Mouse (Mus musculus) midbrain, embryonic 16.5 days (tissue): ENCODE data around the gene Purb. TPM values are rescaled to one million over a fixed set of nuclear protein-coding genes. Genes with fewer than 3 reads are reported as not detected.
A peak's percentile ranks its signal among the peaks of the same experiment; 100 is the strongest.
"Not testable (repeated sequence)": the region's sequence is repeated elsewhere in the genome, so short reads cannot be mapped to it uniquely, and the experiment has no call there.

Source experiments
- ATAC-seq: fragments of 200-750 bp; cut with Nextera tagmentation; 2 replicates; pipeline ENCODE4 v1.8.0; 2017; ENCODE audit warnings: moderate TSS enrichment
- H3K27ac ChIP-seq: fragments of 300-500 bp; sonication (generic); 2 replicates; pipeline ENCODE4 v1.5.1; 2014; ENCODE audit warnings: mild to moderate bottlenecking, low read length, mixed read lengths
- H3K27me3 ChIP-seq: fragments of 300-500 bp; sonication (generic); 2 replicates; pipeline ENCODE4 v1.6.1; 2014; ENCODE audit warnings: low read depth, low read length, mixed read lengths; ENCODE audit not compliant: control insufficient read depth, insufficient read depth
- H3K36me3 ChIP-seq: fragments of 300-500 bp; sonication (generic); 2 replicates; pipeline ENCODE4 v1.6.1; 2014; ENCODE audit warnings: mild to moderate bottlenecking, low read length, moderate library complexity, mixed read lengths; ENCODE audit not compliant: control insufficient read depth, insufficient read depth
- H3K4me1 ChIP-seq: fragments of 300-500 bp; sonication (generic); 2 replicates; pipeline ENCODE4 v1.6.1; 2014; ENCODE audit warnings: mild to moderate bottlenecking, low read length, mixed read lengths; ENCODE audit not compliant: control insufficient read depth, insufficient read depth
- H3K4me2 ChIP-seq: fragments of 300-500 bp; sonication (generic); 2 replicates; pipeline ENCODE4 v1.6.1; 2014; ENCODE audit warnings: mild to moderate bottlenecking, low read length, mixed read lengths
- H3K4me3 ChIP-seq: fragments of 300-500 bp; sonication (generic); 2 replicates; pipeline ENCODE4 v1.5.1; 2014; ENCODE audit warnings: low read depth, mild to moderate bottlenecking, low read length, moderate library complexity, mixed read lengths
- H3K9ac ChIP-seq: fragments of 300-500 bp; sonication (generic); 2 replicates; pipeline ENCODE4 v1.6.1; 2014; ENCODE audit warnings: low read depth, low read length, mixed read lengths
- H3K9me3 ChIP-seq: fragments of 300-500 bp; sonication (generic); replicated peaks from 2 replicates; pipeline ENCODE4 v1.6.1; 2014; ENCODE audit warnings: mild to moderate bottlenecking, low read length, mixed read lengths; ENCODE audit not compliant: control insufficient read depth, poor library complexity, severe bottlenecking
- WGBS: fragments of 180-500 bp; shearing (Covaris S2); extraction: QIAGEN DNeasy Blood & Tissue Kit; methylation state at CpG from one replicate; pipeline ENCODE4 v1.1.7; 2014; 5-methylcytosine and 5-hydroxymethylcytosine counted together
- polyA plus RNA-seq: library from polyadenylated mRNA; unstranded; fragments of >200 nt; fragmentation: Nextera tagmentation; extraction: Ambion mirVana; gene quantifications from 2 replicates; pipeline ENCODE4 v1.2.1, GENCODE M21; 2015

Gene Purb
- polyA plus RNA-seq, 1 experiment from 2014 or later: 11.2 TPM

- Histone ChIP-seq H3K4me3 (peak overlapping the region; percentile 88), H3K27me3 (no peaks in the 10 kb centered on the region), H3K9me3 (no peaks in the 10 kb centered on the region), H3K4me1 (peaks cover 12% of the 10 kb centered on the region), H3K27ac (no peak overlapping the region; the same call in 1 of the 2 replicates), H3K9ac (peak overlapping the region; percentile 86), H3K36me3 (peaks cover under 1% of the 10 kb centered on the region; the same call in 1 of the 2 replicates), H3K4me2 (peak overlapping the region; percentile 81)
- ATAC-seq: no peak
- 53% methylated on average over 4 of the region's 4 CpGs for WGBS
Measured at GRCm38 (mm10) chr11:6443102-6443501, 32.6 kb downstream of the Purb start.

DNA sequence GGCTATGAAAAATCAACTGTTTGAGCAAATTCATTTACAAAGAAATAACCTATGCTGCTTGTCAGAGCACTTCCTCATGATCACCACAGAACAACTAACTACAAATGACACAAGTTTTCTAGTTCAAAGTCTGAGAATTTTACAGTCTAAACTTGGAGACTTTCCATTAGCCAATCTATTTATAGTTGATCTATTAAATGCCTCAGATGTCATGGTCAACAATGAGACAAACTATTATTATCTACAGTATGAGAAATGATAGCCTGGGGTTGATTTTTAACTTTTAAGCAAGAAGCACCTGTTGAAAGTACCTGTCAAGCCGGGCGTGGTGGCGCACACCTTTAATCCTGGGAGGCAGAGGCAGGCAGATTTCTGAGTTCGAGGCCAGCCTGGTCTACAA is 33.2 kb downstream of the Purb start:
- H3K27ac ChIP-seq: no peak overlapping the region
- no peaks in the 10 kb centered on the region for H3K9me3 ChIP-seq
- H3K4me2 ChIP-seq: no peak overlapping the region
- peaks cover 5% of the 10 kb centered on the region; the same call in 1 of the 2 replicates for H3K36me3 ChIP-seq
- WGBS: 91% methylated on average over 4 of the region's 4 CpGs
- H3K4me1 ChIP-seq: peaks cover 12% of the 10 kb centered on the region
- no peaks in the 10 kb centered on the region for H3K27me3 ChIP-seq
- H3K4me3 ChIP-seq: no peak overlapping the region
- ATAC-seq: no peak
- H3K9ac ChIP-seq: no peak overlapping the region

GRCm38 (mm10) chr11:6440171-6440570 is 35.5 kb downstream of the Purb start:
- no peak overlapping the region for H3K27ac ChIP-seq
- no peak for ATAC-seq

GRCm38 (mm10) chr11:6437667-6438066 is 38.0 kb downstream of the Purb start:
- Histone ChIP-seq H3K27ac (no peak overlapping the region), H3K27me3 (no peaks in the 10 kb centered on the region), H3K4me2 (no peak overlapping the region), H3K4me1 (no peaks in the 10 kb centered on the region), H3K9me3 (no peaks in the 10 kb centered on the region), H3K9ac (no peak overlapping the region), H3K36me3 (peaks cover 19% of the 10 kb centered on the region), H3K4me3 (no peak overlapping the region)
- 94% methylated on average over 2 of the region's 2 CpGs for WGBS
- ATAC-seq: no peak

More at GRCm38 (mm10) chr11:6440171-6440570, 35.5 kb downstream of the Purb start:
- H3K36me3 ChIP-seq: peaks cover 12% of the 10 kb centered on the region
- no peak overlapping the region for H3K9ac ChIP-seq
- WGBS: 94% methylated on average over 4 of the region's 4 CpGs
- no peaks in the 10 kb centered on the region for H3K27me3 ChIP-seq
- no peak overlapping the region for H3K4me3 ChIP-seq
- no peaks in the 10 kb centered on the region for H3K9me3 ChIP-seq
- peaks cover 12% of the 10 kb centered on the region for H3K4me1 ChIP-seq
- H3K4me2 ChIP-seq: no peak overlapping the region

DNA sequence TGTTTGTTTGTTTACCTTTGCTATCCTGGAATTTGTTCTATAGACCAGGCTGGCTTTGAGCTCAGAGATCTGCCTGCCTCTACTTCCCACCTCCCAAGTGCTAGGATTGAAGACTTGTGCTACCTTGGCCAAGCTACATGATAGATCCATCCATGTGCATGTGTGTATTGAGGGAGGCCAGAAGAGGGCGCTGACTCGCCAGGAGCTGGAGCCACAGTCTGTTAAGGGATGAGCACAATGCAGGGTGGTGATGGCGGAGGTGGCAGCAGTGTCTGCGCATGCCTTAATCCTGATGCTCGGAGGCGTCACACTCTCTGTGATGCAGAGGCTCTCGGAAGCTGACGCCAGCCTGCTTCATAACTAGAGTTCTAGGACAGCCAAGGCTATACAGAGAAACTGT is 39.3 kb downstream of the Purb start:
- Histone ChIP-seq H3K9ac (no peak overlapping the region), H3K4me3 (no peak overlapping the region), H3K27me3 (no peaks in the 10 kb centered on the region), H3K9me3 (no peaks in the 10 kb centered on the region), H3K4me1 (no peaks in the 10 kb centered on the region), H3K27ac (no peak overlapping the region), H3K4me2 (no peak overlapping the region), H3K36me3 (peaks cover 24% of the 10 kb centered on the region)
- ATAC-seq: no peak
- 64% methylated on average over 8 of the region's 8 CpGs for WGBS

DNA sequence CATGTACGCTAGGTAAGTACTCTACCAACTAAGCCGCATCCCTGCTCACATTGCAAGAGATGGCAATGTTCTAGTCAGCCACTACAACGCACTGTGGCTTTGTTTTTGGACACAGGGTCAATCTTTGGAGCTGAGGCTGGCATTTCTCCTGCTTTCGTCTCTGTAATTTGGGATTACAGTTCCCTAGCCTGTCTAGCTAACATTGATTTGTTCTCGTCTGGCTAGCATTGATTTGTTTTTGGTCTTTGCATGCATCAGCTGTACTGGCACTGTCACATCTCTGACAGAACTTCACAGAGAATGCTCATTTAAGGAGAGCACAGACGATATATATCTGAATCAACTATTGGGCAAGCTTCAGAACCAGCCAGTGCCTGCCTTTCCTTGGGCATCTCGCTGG is 45.5 kb downstream of the Purb start:
- no peaks in the 10 kb centered on the region for H3K27me3 ChIP-seq
- WGBS: 92% methylated on average over 7 of the region's 7 CpGs
- no peak overlapping the region for H3K9ac ChIP-seq
- H3K9me3 ChIP-seq: no peaks in the 10 kb centered on the region
- H3K4me1 ChIP-seq: no peaks in the 10 kb centered on the region
- ATAC-seq: no peak
- no peak overlapping the region for H3K27ac ChIP-seq
- peaks cover 34% of the 10 kb centered on the region for H3K36me3 ChIP-seq
- H3K4me2 ChIP-seq: no peak overlapping the region
- no peak overlapping the region for H3K4me3 ChIP-seq

DNA sequence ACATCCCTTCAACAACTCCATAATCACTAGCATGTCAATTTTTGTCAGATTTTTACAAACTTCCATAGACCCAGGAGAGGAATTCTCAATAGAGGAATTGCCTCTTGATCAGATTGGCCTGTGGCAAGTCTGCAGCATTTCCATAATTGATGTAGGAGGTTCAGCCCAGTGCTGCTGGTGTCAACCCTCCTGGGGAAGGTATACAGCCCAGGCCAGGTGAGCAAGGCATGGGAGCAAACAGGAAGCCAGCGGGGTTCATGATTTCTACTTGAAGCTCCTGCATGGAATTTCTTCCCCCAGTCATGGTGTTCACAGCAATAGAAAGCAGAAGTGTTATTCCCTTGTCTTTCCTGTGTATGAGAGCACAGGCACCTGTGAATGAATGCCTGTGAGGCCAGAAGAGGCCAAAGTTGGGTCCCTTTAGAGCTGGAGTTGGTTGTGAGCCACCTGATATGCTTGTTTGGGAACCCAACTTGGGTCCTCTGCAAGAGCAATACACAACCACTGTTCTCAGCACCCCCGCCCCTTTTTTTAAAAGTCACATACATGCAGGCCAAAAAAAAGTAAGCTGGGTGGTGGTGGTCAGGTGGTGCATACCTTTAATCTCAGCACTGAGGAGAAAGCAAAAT is 54.9 kb downstream of the Purb start:
- no peak overlapping the region for H3K4me3 ChIP-seq
- no peak for ATAC-seq
- H3K9ac ChIP-seq: no peak overlapping the region
- H3K27me3 ChIP-seq: no peaks in the 10 kb centered on the region
- 80% methylated on average over 2 of the region's 2 CpGs for WGBS
- no peak overlapping the region for H3K4me2 ChIP-seq
- peaks cover 20% of the 10 kb centered on the region for H3K4me1 ChIP-seq
- no peak overlapping the region for H3K27ac ChIP-seq
- H3K36me3 ChIP-seq: peaks cover 22% of the 10 kb centered on the region
- no peaks in the 10 kb centered on the region for H3K9me3 ChIP-seq

GRCm38 (mm10) chr11:6420283-6420703 is 55.4 kb downstream of the Purb start:
- WGBS: 13% methylated on average over 1 of the region's 1 CpGs
- Histone ChIP-seq H3K9ac (no peak overlapping the region), H3K4me2 (no peak overlapping the region), H3K36me3 (peaks cover 22% of the 10 kb centered on the region), H3K9me3 (no peaks in the 10 kb centered on the region), H3K4me3 (no peak overlapping the region), H3K27ac (no peak overlapping the region), H3K27me3 (no peaks in the 10 kb centered on the region), H3K4me1 (peaks cover 20% of the 10 kb centered on the region)
- ATAC-seq: no peak

GRCm38 (mm10) chr11:6419156-6419555 is 56.6 kb downstream of the Purb start:
- not testable (repeated sequence) for ATAC-seq, H3K4me3 ChIP-seq, H3K27ac ChIP-seq, H3K9ac ChIP-seq, H3K27me3 ChIP-seq, H3K4me2 ChIP-seq, H3K9me3 ChIP-seq
- Histone ChIP-seq H3K4me1 (peaks cover 23% of the 10 kb centered on the region), H3K36me3 (peaks cover 22% of the 10 kb centered on the region)
- WGBS: 42% methylated on average over 4 of the region's 4 CpGs
